9 mouse cellular contexts compared by ENCODE assay signal in the genomic region with DNA sequence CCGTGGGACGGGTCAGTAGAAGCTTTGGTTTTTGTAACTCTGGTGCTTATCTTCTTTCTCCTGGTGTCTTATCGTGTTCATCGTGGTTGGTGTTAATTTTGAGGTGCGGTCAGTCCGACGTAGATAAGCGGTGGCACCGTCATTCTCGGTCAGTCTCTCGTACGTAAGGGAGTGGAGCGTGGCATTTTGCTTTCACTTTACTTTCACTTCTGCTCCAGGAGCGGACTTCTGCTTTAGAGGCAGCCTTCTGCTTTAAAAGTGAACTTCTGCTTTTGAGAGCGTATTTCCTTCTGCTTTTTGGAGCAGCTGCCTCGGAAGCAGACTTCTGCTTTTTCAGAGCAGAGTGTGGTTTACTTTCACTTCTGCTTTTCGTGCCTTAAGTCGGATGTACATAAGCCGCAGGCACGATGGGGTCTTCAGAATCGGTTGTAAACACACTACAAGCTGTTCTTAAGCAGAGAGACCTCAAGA.
A peak's percentile ranks its signal among the peaks of the same experiment; 100 is the strongest.
DNase-seq lines count a peak whose midpoint lies in the region; ATAC-seq and TF ChIP-seq lines count a peak whose summit lies in the region.
"Had no signal": no experiment of that assay in that cellular context is flagged by ENCODE, and none has a peak within 500 bp of the region (broad histone marks: within the 10 kb centered on the region; RNA-seq: fewer than 3 reads in every experiment).

No protein-coding gene starts in this region.

- ATAC-seq in megakaryocyte, adult 5-6 weeks (ENCODE audit: poor library complexity, severe bottlenecking), result peak; percentile 86

- no peak for TF ChIP-seq EP300 in CH12.LX (IDR thresholded peaks at IDR 0.05; ENCODE audit: low read length)

- intact Hi-C loops in left cerebral cortex, postnatal 14 days (cut with DNase I), result no loop called here

- no peak overlapping the region for H3K9ac ChIP-seq in CH12.LX (ENCODE audit: insufficient read depth, low read depth)

- H3K36me3 ChIP-seq in CH12.LX (replicated peaks in 1 of 2; ENCODE audit: control insufficient read depth in 1 of 2, insufficient read depth in 1 of 2, low read length in 1 of 2), result peaks cover 3 to 11% of the 10 kb centered on the region in 2 experiments
- H3K36me3 ChIP-seq in thymus, adult 2 months (ENCODE audit: control insufficient read depth, insufficient read depth, low read length), result no peaks in the 10 kb centered on the region
- H3K36me3 ChIP-seq: forebrain, embryonic 10.5 days had no signal

- H3K27ac ChIP-seq in CH12.LX (ENCODE audit: insufficient read depth, low read depth), result peak overlapping the region; percentile 37
- peak overlapping the region; percentile 100 for H3K27ac ChIP-seq in thymus, adult 2 months (ENCODE audit: control insufficient read depth, insufficient read depth, low read length)
- H3K27ac ChIP-seq: forebrain, embryonic 10.5 days had no signal

- no peaks in the 10 kb centered on the region for H3K4me1 ChIP-seq in CH12.LX (ENCODE audit: control insufficient read depth in 1 of 2, insufficient read depth in 2 of 2)
- no peaks in the 10 kb centered on the region for H3K4me1 ChIP-seq in thymus, adult 2 months (replicated peaks; ENCODE audit: control insufficient read depth, insufficient read depth, low read length)
- H3K4me1 ChIP-seq: forebrain, embryonic 10.5 days had no signal

- no peak overlapping the region for H3K4me2 ChIP-seq in CH12.LX (ENCODE audit: insufficient read depth, low read depth, poor library complexity, severe bottlenecking)

- dilution Hi-C loops in CH12.LX (cut with MboI; ENCODE audit: extremely low pct_ligation_motif_present, extremely low pct_unique_long_range_greater_than_20kb, low sequenced_read_pairs), result no loop called here

- peaks cover 5% of the 10 kb centered on the region; the same call in 1 of the 2 replicates for H3K79me2 ChIP-seq in CH12.LX (replicated peaks; ENCODE audit: control insufficient read depth, extremely low read depth, insufficient read depth, poor library complexity, severe bottlenecking)

- TF ChIP-seq CTCF in CH12.LX (conservative IDR thresholded peaks at IDR 0.05 in 1 of 2, IDR thresholded peaks at IDR 0.05 in 1 of 2; ENCODE audit: low read depth in 2 of 2, low read length in 2 of 2), result no peak
- TF ChIP-seq CTCF in thymus, adult 2 months (IDR thresholded peaks at IDR 0.05; ENCODE audit: borderline replicate concordance, control insufficient read depth, extremely low read depth, insufficient read depth, low read length, poor library complexity), result no peak

- peak overlapping the region in 1 of 3 experiments; percentile 2 for H3K4me3 ChIP-seq in CH12.LX (replicated peaks in 1 of 3; ENCODE audit: low read depth in 2 of 3, low read length in 2 of 3, poor library complexity in 1 of 3)
- H3K4me3 ChIP-seq in thymus, adult 2 months (ENCODE audit: control insufficient read depth, insufficient read depth, low read length), result peak overlapping the region; percentile 78
- H3K4me3 ChIP-seq: forebrain, embryonic 10.5 days had no signal

- TF ChIP-seq POLR2A in CH12.LX (IDR thresholded peaks at IDR 0.05; ENCODE audit: low read depth, low read length), result no peak
- TF ChIP-seq POLR2A in thymus, adult 2 months (IDR thresholded peaks at IDR 0.05; ENCODE audit: control insufficient read depth, extremely low read depth, insufficient read depth, low read length, poor library complexity), result no peak

- peak; percentile 97 for DNase-seq in CH12.LX (ENCODE audit: extremely low read depth)
- DNase-seq in c-Kit-positive CD71-negative TER-119-negative erythroid progenitor cells, embryonic 14.5 days (ENCODE audit: low read depth), result peak; percentile 68
- peak; percentile 43 for DNase-seq in thymus, adult 2 months
- DNase-seq in urinary bladder, postnatal 4 days (ENCODE audit: low spot score in 2 of 2), result no peak
- no peak for DNase-seq in left cerebral cortex, postnatal 14 days (ENCODE audit: low spot score in 2 of 2)
- no peak for DNase-seq in ovary, adult 18-20 months (ENCODE audit: low spot score)
- DNase-seq: cerebellum, adult 9-11 months had no signal

- H3K9me3 ChIP-seq in CH12.LX (replicated peaks; ENCODE audit: low read length), result peaks cover 15% of the 10 kb centered on the region

- no peaks in the 10 kb centered on the region for H3K27me3 ChIP-seq in CH12.LX (replicated peaks)
- H3K27me3 ChIP-seq in thymus, adult 2 months (ENCODE audit: control insufficient read depth, insufficient read depth, low read length), result no peaks in the 10 kb centered on the region

- WGBS in thymus, adult 2 months, result 5% methylated on average over 21 of the region's 21 CpGs

- in situ Hi-C loops in CH12.LX (cut with MboI; ENCODE audit: low pct_ligation_motif_present, low pct_unique_long_range_greater_than_20kb, low sequenced_read_pairs), result no loop called here

- TF ChIP-seq RAD21 in CH12.LX (IDR thresholded peaks at IDR 0.05; ENCODE audit: low read depth, low read length), result no peak

TF ChIP-seq in CH12.LX, 34 proteins besides CTCF, POLR2A, EP300 and RAD21:
- TF ChIP-seq KAT2A (IDR thresholded peaks at IDR 0.05; ENCODE audit: insufficient replicate concordance, low read length) (no peak), NELFE (IDR thresholded peaks at IDR 0.05; ENCODE audit: low read depth, low read length) (no peak), SMC3 (IDR thresholded peaks at IDR 0.05; ENCODE audit: low read depth, low read length) (no peak), RCOR1 (conservative IDR thresholded peaks at IDR 0.05; ENCODE audit: low read depth, low read length) (no peak), BHLHE40 (IDR thresholded peaks at IDR 0.05; ENCODE audit: low read depth, low read length) (no peak), CHD1 (IDR thresholded peaks at IDR 0.05; ENCODE audit: low read depth, low read length) (no peak), TBP (conservative IDR thresholded peaks at IDR 0.05; ENCODE audit: low read depth, low read length) (no peak), CHD2 (IDR thresholded peaks at IDR 0.05; ENCODE audit: low read length) (no peak), POLR2AphosphoS2 (IDR thresholded peaks at IDR 0.05; ENCODE audit: low read depth, low read length) (no peak), MYC (IDR thresholded peaks at IDR 0.05; ENCODE audit: low read depth, low read length) (no peak), GABPA (IDR thresholded peaks at IDR 0.05; ENCODE audit: insufficient replicate concordance, low read depth, low read length) (no peak), USF2 (conservative IDR thresholded peaks at IDR 0.05; ENCODE audit: low read depth, low read length) (no peak), PAX5 (IDR thresholded peaks at IDR 0.05; ENCODE audit: low read length) (no peak), TCF12 (IDR thresholded peaks at IDR 0.05; ENCODE audit: low read depth, low read length) (no peak), JUN (IDR thresholded peaks at IDR 0.05; ENCODE audit: insufficient read depth, low read depth, low read length) (no peak), IRF4 (IDR thresholded peaks at IDR 0.05; ENCODE audit: low read depth, low read length) (no peak), HCFC1 (IDR thresholded peaks at IDR 0.05; ENCODE audit: low read depth, low read length) (no peak)

Comparison
In these comparisons a context has a peak if more than half of its experiments do, and no peak if none do; other contexts are left out.
1. DNase-seq: peak in CH12.LX (single experiment), c-Kit-positive CD71-negative TER-119-negative erythroid progenitor cells, embryonic 14.5 days (single experiment) and thymus, adult 2 months (single experiment); none in urinary bladder, postnatal 4 days (0 of 2), left cerebral cortex, postnatal 14 days (0 of 2) and ovary, adult 18-20 months (single experiment).